Mouse (Mus musculus): Measurements from ENCODE around the gene Map4k3.

DNA sequence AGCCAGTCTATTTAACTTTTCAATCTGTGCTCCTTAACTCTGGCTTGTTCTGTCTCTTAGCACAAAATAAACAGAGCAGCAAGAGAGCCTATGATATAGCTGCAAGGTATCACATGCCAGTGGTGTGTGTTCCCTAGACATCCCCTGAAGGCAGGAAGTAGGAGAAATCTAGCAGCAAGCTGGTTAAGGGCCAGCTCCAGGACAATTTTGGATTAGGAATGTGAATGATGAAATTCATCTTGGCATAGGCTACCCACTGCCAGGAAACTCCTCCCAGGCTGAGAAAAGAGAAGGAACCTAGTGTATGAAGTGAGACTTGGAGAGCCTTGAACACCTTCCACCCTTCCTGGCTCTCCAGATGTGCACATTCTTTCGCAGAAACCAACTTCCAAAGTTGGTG is 49.3 kb upstream of the Map4k3 start:
- TF ChIP-seq POLR2A (IDR thresholded peaks at IDR 0.05; ENCODE audit: extremely low read depth, insufficient read depth, low read length) (no peak), CTCF (IDR thresholded peaks at IDR 0.05; ENCODE audit: low read depth, low read length) (no peak)

All from liver, adult 2 months (tissue).